Mouse (Mus musculus) CH12.LX (cell line): ENCODE data around the gene Pdia3. TPM values are rescaled to one million over a fixed set of nuclear protein-coding genes. Genes with fewer than 3 reads are reported as not detected.

Experiments used
- DNase-seq: peaks from one replicate; pipeline ENCODE4 v3.0.0-alpha.2; 2013; ENCODE audit errors: extremely low read depth
- H3K27ac ChIP-seq: 2 replicates; pipeline ENCODE4 v1.5.1; 2012; ENCODE audit warnings: low read depth, mild to moderate bottlenecking, control low read depth, moderate library complexity; ENCODE audit not compliant: insufficient read depth
- H3K27me3 ChIP-seq: replicated peaks from 2 replicates; pipeline ENCODE3; 2012; ENCODE audit warnings: inconsistent platforms
- H3K36me3 ChIP-seq, 2 experiments: replicated peaks in 1 of 2; 2 replicates each; pipeline versions ENCODE3 to v1.6.1; 2012; ENCODE audit warnings: inconsistent platforms in 1 of 2, low read length in 1 of 2, mild to moderate bottlenecking in 1 of 2, mixed read lengths in 1 of 2, moderate library complexity in 1 of 2; ENCODE audit not compliant: control insufficient read depth in 1 of 2, insufficient read depth in 1 of 2
- H3K4me1 ChIP-seq, 2 experiments: 2 replicates each; pipeline ENCODE4 v1.6.1; 2012; ENCODE audit warnings: inconsistent platforms in 1 of 2, moderate library complexity in 1 of 2; ENCODE audit not compliant: insufficient read depth in 2 of 2, control insufficient read depth in 1 of 2
- H3K4me2 ChIP-seq: 2 replicates; pipeline ENCODE4 v1.6.1; 2012; ENCODE audit warnings: low read depth, mild to moderate bottlenecking, control low read depth; ENCODE audit not compliant: poor library complexity, insufficient read depth, severe bottlenecking
- H3K4me3 ChIP-seq, 3 experiments: fragments of 150-350 bp in 1 of 3; sonication (generic) in 1 of 3; replicated peaks in 1 of 3; 2 replicates each; pipeline versions ENCODE3 to v1.5.1; 2011 to 2012; ENCODE audit warnings: low read depth in 2 of 3, low read length in 2 of 3, mild to moderate bottlenecking in 2 of 3, moderate library complexity in 2 of 3, control low read depth in 1 of 3, improper control_type of control experiment in 1 of 3, inconsistent platforms in 1 of 3, mixed read lengths in 1 of 3; ENCODE audit not compliant: poor library complexity in 1 of 3
- H3K79me2 ChIP-seq: replicated peaks from 2 replicates; pipeline ENCODE4 v1.6.1; 2012; ENCODE audit warnings: mild to moderate bottlenecking, moderate library complexity; ENCODE audit not compliant: control insufficient read depth, poor library complexity, insufficient read depth, severe bottlenecking; ENCODE audit errors: extremely low read depth
- H3K9ac ChIP-seq: 2 replicates; pipeline ENCODE4 v1.6.1; 2012; ENCODE audit warnings: low read depth, mild to moderate bottlenecking, control low read depth, moderate library complexity; ENCODE audit not compliant: insufficient read depth
- H3K9me3 ChIP-seq: replicated peaks from 2 replicates; pipeline ENCODE3; 2012; ENCODE audit warnings: low read length, inconsistent platforms, mixed read lengths
- CHD2 ChIP-seq: IDR thresholded peaks from 2 replicates; pipeline ENCODE4 v1.6.1; 2011; ENCODE audit warnings: low read length, improper control_type of control experiment
- CTCF ChIP-seq, 2 experiments: IDR thresholded peaks in 1 of 2; conservative IDR thresholded peaks in 1 of 2; 2 replicates each; pipeline ENCODE4 v1.5.1; 2011 to 2012; ENCODE audit warnings: low read depth in 2 of 2, low read length in 2 of 2, improper control_type of control experiment in 1 of 2, inconsistent platforms in 1 of 2, mild to moderate bottlenecking in 1 of 2, moderate library complexity in 1 of 2
- ETS1 ChIP-seq: conservative IDR thresholded peaks from 2 replicates; pipeline ENCODE4 v1.6.1; 2012; ENCODE audit warnings: low read depth, mild to moderate bottlenecking, inconsistent platforms, low read length, improper control_type of control experiment, moderate library complexity
- GABPA ChIP-seq: IDR thresholded peaks from 2 replicates; pipeline ENCODE4 v1.6.1; 2012; ENCODE audit warnings: low read depth, low read length, improper control_type of control experiment, inconsistent platforms; ENCODE audit not compliant: insufficient replicate concordance
- IRF4 ChIP-seq: IDR thresholded peaks from 2 replicates; pipeline ENCODE4 v1.6.1; 2014; ENCODE audit warnings: low read depth, mild to moderate bottlenecking, inconsistent platforms, low read length, improper control_type of control experiment
- JUN ChIP-seq: IDR thresholded peaks from 2 replicates; pipeline ENCODE4 v1.6.1; 2011; ENCODE audit warnings: low read depth, mild to moderate bottlenecking, low read length, improper control_type of control experiment, moderate library complexity; ENCODE audit not compliant: insufficient read depth
- MAZ ChIP-seq: IDR thresholded peaks from 2 replicates; pipeline ENCODE4 v1.6.1; 2012; ENCODE audit warnings: low read depth, mild to moderate bottlenecking, inconsistent platforms, low read length, improper control_type of control experiment, moderate library complexity
- MEF2A ChIP-seq: IDR thresholded peaks from 2 replicates; pipeline ENCODE4 v1.6.1; 2014; ENCODE audit warnings: low read depth, mild to moderate bottlenecking, inconsistent platforms, low read length, improper control_type of control experiment, borderline replicate concordance
- MXI1 ChIP-seq: IDR thresholded peaks from 2 replicates; pipeline ENCODE4 v1.6.1; 2011; ENCODE audit warnings: mild to moderate bottlenecking, low read depth, low read length, improper control_type of control experiment
- NELFE ChIP-seq: IDR thresholded peaks from 2 replicates; pipeline ENCODE4 v1.6.1; 2011; ENCODE audit warnings: low read depth, low read length, improper control_type of control experiment
- PAX5 ChIP-seq: IDR thresholded peaks from 2 replicates; pipeline ENCODE4 v1.6.1; 2012; ENCODE audit warnings: low read length, inconsistent platforms, mixed read lengths
- POLR2AphosphoS2 ChIP-seq: IDR thresholded peaks from 2 replicates; pipeline ENCODE4 v1.6.1; 2011; ENCODE audit warnings: low read depth, low read length, improper control_type of control experiment
- SMC3 ChIP-seq: IDR thresholded peaks from 2 replicates; pipeline ENCODE4 v1.6.1; 2011; ENCODE audit warnings: low read depth, low read length, improper control_type of control experiment
- TBP ChIP-seq: conservative IDR thresholded peaks from 2 replicates; pipeline ENCODE4 v1.6.1; 2011; ENCODE audit warnings: low read depth, low read length, improper control_type of control experiment
- USF1 ChIP-seq: IDR thresholded peaks from 2 replicates; pipeline ENCODE4 v1.6.1; 2014; ENCODE audit warnings: low read depth, mild to moderate bottlenecking, inconsistent platforms, low read length, improper control_type of control experiment
- ZMIZ1 ChIP-seq: IDR thresholded peaks from 2 replicates; pipeline ENCODE4 v1.6.1; 2012; ENCODE audit warnings: low read depth, mild to moderate bottlenecking, inconsistent platforms, low read length, improper control_type of control experiment
- ZNF384 ChIP-seq: IDR thresholded peaks from 2 replicates; pipeline ENCODE4 v1.6.1; 2012; ENCODE audit warnings: low read depth, low read length, improper control_type of control experiment, inconsistent platforms
- dilution Hi-C: fragments of 300-500 bp; cut with MboI; formaldehyde crosslinking; loops from 2 replicates; pipeline ENCODE4 v1.14.3; 2020; ENCODE audit warnings: low sequenced_read_pairs; ENCODE audit not compliant: extremely low pct_unique_long_range_greater_than_20kb, extremely low pct_ligation_motif_present
- in situ Hi-C: fragments of 300-500 bp; cut with MboI; formaldehyde crosslinking; loops from 3 replicates; pipeline ENCODE4 v1.14.3; 2019; ENCODE audit warnings: low sequenced_read_pairs, low pct_ligation_motif_present, low pct_unique_long_range_greater_than_20kb, mixed read lengths
- polyA plus RNA-seq: library from polyadenylated mRNA; unstranded; fragments of >175 nt; gene quantifications from 2 replicates; pipeline ENCODE4 v1.2.1, GENCODE M21; 2012; ENCODE audit warnings: low read depth; ENCODE audit not compliant: insufficient read length
- total RNA-seq, 2 experiments: library from RNA; depleted of rRNA; stranded (reverse); fragments of 300-350 nt in 1 of 2; fragments of >200 nt in 1 of 2; gene quantifications; 2 replicates each; pipeline ENCODE4 v1.2.3; 2012 to 2014

Gene Pdia3
- total and polyA plus RNA-seq, 3 experiments = 54.5 to 406 (median 169) TPM

DNA sequence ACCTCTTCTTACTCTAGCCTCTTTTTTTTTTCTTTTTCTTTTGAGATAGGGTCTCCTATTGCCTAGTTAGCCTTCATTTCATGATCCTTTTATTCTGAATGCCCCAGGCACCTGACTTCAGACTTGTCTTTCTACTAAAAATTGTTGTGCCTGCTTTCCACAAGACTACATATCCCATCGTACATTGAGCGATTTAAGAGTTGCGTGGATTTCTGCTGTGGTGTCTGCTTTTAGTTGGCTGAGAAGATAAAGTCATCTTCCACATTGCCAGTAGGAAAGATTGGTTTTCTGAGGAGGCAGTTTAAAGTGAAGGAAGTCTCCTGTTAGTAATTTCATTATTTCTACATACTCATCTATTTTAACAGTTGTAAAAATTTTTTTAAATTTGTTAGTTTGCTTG, 2.0 kb downstream of the Pdia3 start:
- no peaks in the 10 kb centered on the region for H3K27me3 ChIP-seq
- peaks cover 8 to 39% of the 10 kb centered on the region in 2 experiments for H3K36me3 ChIP-seq
- TF ChIP-seq IRF4 (no peak), ZMIZ1 (no peak), ETS1 (no peak), ZNF384 (no peak), MAZ (no peak), JUN (no peak), CHD2 (no peak), CTCF (conservative IDR thresholded peaks at IDR 0.05 in 1 of 2, IDR thresholded peaks at IDR 0.05 in 1 of 2; ENCODE audit: low read depth in 2 of 2, low read length in 2 of 2) (no peak), USF1 (no peak), TBP (no peak), GABPA (no peak), MXI1 (no peak), MEF2A (no peak), PAX5 (no peak), NELFE (no peak)
- in situ Hi-C loops (no loop called here), dilution Hi-C loops (no loop called here)
- H3K4me3 ChIP-seq = peak overlapping the region in 2 of 3 experiments; percentile 72 to 96
- H3K4me1 ChIP-seq = peaks cover 8 to 54% of the 10 kb centered on the region in 2 experiments; a peak in 3 of 4 replicates
- no peaks in the 10 kb centered on the region for H3K9me3 ChIP-seq
- no peak overlapping the region for H3K27ac ChIP-seq
- H3K9ac ChIP-seq = peak overlapping the region; percentile 36
- H3K4me2 ChIP-seq = peak overlapping the region; percentile 94
- H3K79me2 ChIP-seq = peaks cover 62% of the 10 kb centered on the region
- DNase-seq = no peak

DNA sequence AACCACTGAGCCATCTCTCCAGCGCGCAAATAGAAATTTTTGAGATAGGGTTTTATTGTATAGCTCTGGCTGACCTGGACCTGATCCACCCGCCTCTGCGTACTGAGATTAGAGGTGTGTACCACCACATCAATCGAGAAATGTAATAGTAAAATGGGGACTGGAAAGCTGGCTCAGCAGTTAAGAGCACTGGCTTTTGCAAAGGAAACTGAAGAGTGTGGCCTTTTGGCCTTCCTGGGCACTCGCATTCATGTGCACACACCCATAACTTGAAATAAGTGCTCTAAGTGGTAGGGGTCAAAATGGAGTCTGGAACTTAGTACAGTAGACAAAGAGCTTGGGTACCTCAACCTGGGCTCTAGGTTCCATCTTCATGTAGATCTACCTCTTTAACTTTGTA, 2.8 kb downstream of the Pdia3 start:
- no peak for DNase-seq
- dilution Hi-C loops (no loop called here), in situ Hi-C loops (no loop called here)
- H3K36me3 ChIP-seq = peaks cover 8 to 41% of the 10 kb centered on the region in 2 experiments
- H3K4me1 ChIP-seq = peaks cover 8 to 54% of the 10 kb centered on the region in 2 experiments; a peak in 3 of 4 replicates
- no peak overlapping the region for H3K27ac ChIP-seq
- peak overlapping the region; percentile 34; the same call in 1 of the 2 replicates for H3K4me2 ChIP-seq
- H3K9me3 ChIP-seq = no peaks in the 10 kb centered on the region
- peaks cover 69% of the 10 kb centered on the region for H3K79me2 ChIP-seq
- H3K4me3 ChIP-seq = no peak overlapping the region
- TF ChIP-seq POLR2AphosphoS2 (no peak), MXI1 (no peak), SMC3 (no peak)
- TF ChIP-seq, all 38 proteins: peak for 0
- Histone ChIP-seq H3K9ac (no peak overlapping the region), H3K27me3 (no peaks in the 10 kb centered on the region)
